ENCODE assay signal across 43 mouse cellular contexts in genomic region chr16:32495965-32496364, GRCm38 (mm10). TPM values are rescaled to one million over a fixed set of nuclear protein-coding genes. Genes with fewer than 3 reads are reported as not detected.
"Had no signal": no experiment of that assay in that cellular context is flagged by ENCODE, and none has a peak within 500 bp of the region (broad histone marks: within the 10 kb centered on the region; RNA-seq: fewer than 3 reads in every experiment).

Gene Zdhhc19 (plus strand): TSS chr16:32496265.

- H3K27ac ChIP-seq: left cerebral cortex, adult 2 months; limb, embryonic 12.5 days; limb, embryonic 13.5 days; liver, embryonic 12.5 days; liver, embryonic 13.5 days; liver, embryonic 14.5 days; liver, embryonic 15.5 days; lung, embryonic 15.5 days; macrophage; midbrain, embryonic 10.5 days; midbrain, embryonic 12.5 days; midbrain, embryonic 13.5 days; midbrain, embryonic 15.5 days had no signal

- ATAC-seq: liver, embryonic 12.5 days; liver, postnatal 0 days; lung, postnatal 0 days; midbrain, embryonic 13.5 days; midbrain, embryonic 15.5 days had no signal

- H3K9ac ChIP-seq: limb, embryonic 12.5 days; limb, embryonic 13.5 days; liver, embryonic 12.5 days; liver, embryonic 13.5 days; liver, embryonic 14.5 days; liver, embryonic 15.5 days; liver, postnatal 0 days; lung, embryonic 14.5 days; lung, embryonic 15.5 days; midbrain, embryonic 12.5 days; midbrain, embryonic 13.5 days; midbrain, embryonic 15.5 days had no signal

- H3K36me3 ChIP-seq: limb, embryonic 12.5 days; limb, embryonic 13.5 days; liver, embryonic 12.5 days; liver, embryonic 13.5 days; liver, embryonic 15.5 days; lung, embryonic 15.5 days; midbrain, embryonic 10.5 days; midbrain, embryonic 12.5 days; midbrain, embryonic 13.5 days; midbrain, embryonic 15.5 days had no signal

- H3K4me3 ChIP-seq: left cerebral cortex, adult 2 months; limb, embryonic 12.5 days; limb, embryonic 13.5 days; liver, embryonic 12.5 days; liver, embryonic 13.5 days; liver, embryonic 15.5 days; lung, embryonic 15.5 days; megakaryocyte, embryonic 14.5 days; midbrain, embryonic 10.5 days; midbrain, embryonic 12.5 days; midbrain, embryonic 13.5 days; midbrain, embryonic 15.5 days; myocyte had no signal

- H3K4me2 ChIP-seq: limb, embryonic 12.5 days; limb, embryonic 13.5 days; liver, embryonic 11.5 days; liver, embryonic 12.5 days; liver, embryonic 13.5 days; liver, embryonic 15.5 days; lung, embryonic 14.5 days; lung, embryonic 15.5 days; midbrain, embryonic 11.5 days; midbrain, embryonic 12.5 days; midbrain, embryonic 13.5 days; midbrain, embryonic 15.5 days had no signal

- H3K9me3 ChIP-seq: limb, embryonic 12.5 days; limb, embryonic 13.5 days; liver, embryonic 12.5 days; liver, embryonic 13.5 days; liver, embryonic 15.5 days; lung, embryonic 15.5 days; megakaryocyte, embryonic 14.5 days; midbrain, embryonic 10.5 days; midbrain, embryonic 12.5 days; midbrain, embryonic 13.5 days; midbrain, embryonic 15.5 days had no signal

- H3K4me1 ChIP-seq: lung, embryonic 15.5 days; midbrain, embryonic 13.5 days had no signal

- DNase-seq: layer of hippocampus, postnatal 36 days; left cerebral cortex, postnatal 4 days; liver, embryonic 13.5 days; liver, postnatal 0 days; lung, adult 18-20 months; lung, adult 2 months; lung, embryonic 14.5 days; lung, postnatal 10 days; lung, postnatal 14 days; lung, postnatal 36 days; lung, postnatal 4 days; midbrain, embryonic 14.5 days had no signal

- H3K27me3 ChIP-seq: limb, embryonic 12.5 days; limb, embryonic 13.5 days; midbrain, embryonic 13.5 days; midbrain, embryonic 15.5 days had no signal

RNA-seq across cellular contexts. Expression of gene Zdhhc19, which starts in this region (rescaled TPM):
- total RNA-seq: layer of hippocampus, postnatal 36 days; left cerebral cortex, adult 18-20 months; left cerebral cortex, adult 2 months; left cerebral cortex, adult 8-10 months; left cerebral cortex, postnatal 10 days; left cerebral cortex, postnatal 14 days; left cerebral cortex, postnatal 25 days; left cerebral cortex, postnatal 36 days; left cerebral cortex, postnatal 4 days; liver, adult 2 months; megakaryocyte progenitor cell, adult 5-6 weeks; monocyte, adult 5-6 weeks had no signal
- polyA plus RNA-seq: limb, embryonic 11.5 days; limb, embryonic 12.5 days; limb, embryonic 13.5 days; limb, embryonic 14.5 days; liver, adult 2 months; liver, embryonic 11.5 days; liver, embryonic 12.5 days; liver, embryonic 13.5 days; liver, embryonic 14.5 days; liver, embryonic 15.5 days; liver, embryonic 16.5 days; liver, postnatal 0 days; lung, adult 2 months; lung, embryonic 14.5 days; lung, embryonic 15.5 days; lung, embryonic 16.5 days; lung, postnatal 0 days; macrophage; midbrain, embryonic 10.5 days; midbrain, embryonic 11.5 days; midbrain, embryonic 12.5 days; midbrain, embryonic 13.5 days; midbrain, embryonic 14.5 days; midbrain, embryonic 15.5 days; myocyte; neural tube, embryonic 11.5 days had no signal
